Mouse (Mus musculus): Measurements from ENCODE around the gene Crtac1.

DNA sequence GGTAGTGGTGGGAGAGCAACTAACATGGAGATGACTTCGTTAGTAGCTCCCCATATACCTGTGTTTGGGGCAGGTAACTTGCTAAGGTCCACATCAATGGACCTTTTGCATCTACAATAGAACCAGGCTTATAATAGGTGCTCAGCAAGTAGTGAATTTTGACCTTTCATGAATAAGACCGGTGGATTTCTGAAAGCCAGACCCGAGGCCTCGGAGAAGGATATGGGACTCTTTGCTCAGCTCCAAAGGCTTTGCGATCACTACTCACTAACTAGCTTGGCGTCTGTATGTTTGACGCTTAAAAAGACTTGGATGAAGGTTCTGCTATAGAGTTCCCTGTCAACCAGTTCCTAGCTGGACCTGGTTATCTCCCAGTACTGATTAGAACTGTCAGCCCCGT lies 1.2 kb upstream of the Crtac1 start:
- TF ChIP-seq POLR2A (IDR thresholded peaks at IDR 0.05; ENCODE audit: control insufficient read depth, extremely low read depth, insufficient read depth, low read length, poor library complexity) (no peak), CTCF (IDR thresholded peaks at IDR 0.05; ENCODE audit: borderline replicate concordance, control insufficient read depth, extremely low read depth, insufficient read depth, low read length, poor library complexity) (no peak)
